Mouse (Mus musculus): ENCODE results near the gene Asphd2. TPM values are rescaled to one million over a fixed set of nuclear protein-coding genes. Genes with fewer than 3 reads are reported as not detected.

Asphd2 gene
- polyA plus RNA-seq, 1 experiment = not detected

- Histone ChIP-seq H3K4me1 (ENCODE audit: control insufficient read depth) (peaks cover 3% of the 10 kb centered on the region; the same call in 1 of the 2 replicates), H3K9me3 (ENCODE audit: control insufficient read depth, low read length) (no peaks in the 10 kb centered on the region; the same call in 1 of the 2 replicates), H3K4me3 (replicated peaks) (no peak overlapping the region), H3K36me3 (ENCODE audit: control insufficient read depth) (no peaks in the 10 kb centered on the region), H3K27me3 (ENCODE audit: control insufficient read depth) (peaks cover 58% of the 10 kb centered on the region)
- TF ChIP-seq TAL1 (IDR thresholded peaks at IDR 0.05; ENCODE audit: low read length) = no peak
- TF ChIP-seq GATA1 (IDR thresholded peaks at IDR 0.05; ENCODE audit: low read length) = no peak
These were observed 1.4 kb upstream of the Asphd2 start for GRCm38 (mm10) chr5:112396066-112396465.

- H3K9me3 ChIP-seq (ENCODE audit: control insufficient read depth, low read length) = no peaks in the 10 kb centered on the region; the same call in 1 of the 2 replicates
- no peak overlapping the region for H3K4me3 ChIP-seq (replicated peaks)
- H3K27me3 ChIP-seq (ENCODE audit: control insufficient read depth) = peaks cover 60% of the 10 kb centered on the region
- no peak for TF ChIP-seq GATA1 (IDR thresholded peaks at IDR 0.05; ENCODE audit: low read length)
- TF ChIP-seq TAL1 (IDR thresholded peaks at IDR 0.05; ENCODE audit: low read length) = no peak
- peaks cover 3% of the 10 kb centered on the region; the same call in 1 of the 2 replicates for H3K4me1 ChIP-seq (ENCODE audit: control insufficient read depth)
- H3K36me3 ChIP-seq (ENCODE audit: control insufficient read depth) = no peaks in the 10 kb centered on the region
These were observed 277 bp downstream of the Asphd2 start for GRCm38 (mm10) chr5:112394415-112394763.

- no peak for TF ChIP-seq TAL1 (IDR thresholded peaks at IDR 0.05; ENCODE audit: low read length)
- no peak for TF ChIP-seq GATA1 (IDR thresholded peaks at IDR 0.05; ENCODE audit: low read length)
- peaks cover 60% of the 10 kb centered on the region for H3K27me3 ChIP-seq (ENCODE audit: control insufficient read depth)
- H3K36me3 ChIP-seq (ENCODE audit: control insufficient read depth) = no peaks in the 10 kb centered on the region
- H3K4me3 ChIP-seq (replicated peaks) = no peak overlapping the region
- H3K4me1 ChIP-seq (ENCODE audit: control insufficient read depth) = peaks cover 3% of the 10 kb centered on the region; the same call in 1 of the 2 replicates
- no peaks in the 10 kb centered on the region; the same call in 1 of the 2 replicates for H3K9me3 ChIP-seq (ENCODE audit: control insufficient read depth, low read length)
These were observed 788 bp downstream of the Asphd2 start for GRCm38 (mm10) chr5:112393741-112394414.

- H3K36me3 ChIP-seq (ENCODE audit: control insufficient read depth) = no peaks in the 10 kb centered on the region
- TF ChIP-seq GATA1 (IDR thresholded peaks at IDR 0.05; ENCODE audit: low read length) = no peak
- TF ChIP-seq TAL1 (IDR thresholded peaks at IDR 0.05; ENCODE audit: low read length) = no peak
- H3K27me3 ChIP-seq (ENCODE audit: control insufficient read depth) = peaks cover 57% of the 10 kb centered on the region
- H3K4me3 ChIP-seq (replicated peaks) = no peak overlapping the region
- peaks cover 3% of the 10 kb centered on the region; the same call in 1 of the 2 replicates for H3K4me1 ChIP-seq (ENCODE audit: control insufficient read depth)
- no peaks in the 10 kb centered on the region; the same call in 1 of the 2 replicates for H3K9me3 ChIP-seq (ENCODE audit: control insufficient read depth, low read length)
These were observed 2.9 kb downstream of the Asphd2 start for GRCm38 (mm10) chr5:112391676-112392323.

- Histone ChIP-seq H3K27me3 (ENCODE audit: control insufficient read depth) (peaks cover 51% of the 10 kb centered on the region), H3K9me3 (ENCODE audit: control insufficient read depth, low read length) (peaks cover 4% of the 10 kb centered on the region), H3K36me3 (ENCODE audit: control insufficient read depth) (no peaks in the 10 kb centered on the region), H3K4me3 (replicated peaks) (no peak overlapping the region), H3K4me1 (ENCODE audit: control insufficient read depth) (peaks cover 7% of the 10 kb centered on the region)
- TF ChIP-seq GATA1 (IDR thresholded peaks at IDR 0.05; ENCODE audit: low read length) = no peak
- TF ChIP-seq TAL1 (IDR thresholded peaks at IDR 0.05; ENCODE audit: low read length) = no peak
These were observed 3.7 kb downstream of the Asphd2 start for GRCm38 (mm10) chr5:112391002-112391401.

GRCm38 (mm10) chr5:112389352-112389751, 5.3 kb downstream of the Asphd2 start:
- no peak for TF ChIP-seq GATA1 (IDR thresholded peaks at IDR 0.05; ENCODE audit: low read length)
- no peak for TF ChIP-seq TAL1 (IDR thresholded peaks at IDR 0.05; ENCODE audit: low read length)
- Histone ChIP-seq H3K36me3 (ENCODE audit: control insufficient read depth) (no peaks in the 10 kb centered on the region), H3K27me3 (ENCODE audit: control insufficient read depth) (peaks cover 34% of the 10 kb centered on the region), H3K9me3 (ENCODE audit: control insufficient read depth, low read length) (peaks cover 10% of the 10 kb centered on the region), H3K4me1 (ENCODE audit: control insufficient read depth) (peaks cover 18% of the 10 kb centered on the region), H3K4me3 (replicated peaks) (no peak overlapping the region)

- TF ChIP-seq GATA1 (IDR thresholded peaks at IDR 0.05; ENCODE audit: low read length) (no peak), TAL1 (IDR thresholded peaks at IDR 0.05; ENCODE audit: low read length) (no peak)
- Histone ChIP-seq H3K4me3 (replicated peaks) (no peak overlapping the region), H3K9me3 (ENCODE audit: control insufficient read depth, low read length) (peaks cover 10% of the 10 kb centered on the region), H3K36me3 (ENCODE audit: control insufficient read depth) (no peaks in the 10 kb centered on the region), H3K4me1 (ENCODE audit: control insufficient read depth) (peaks cover 18% of the 10 kb centered on the region), H3K27me3 (ENCODE audit: control insufficient read depth) (peaks cover under 1% of the 10 kb centered on the region; the same call in 1 of the 2 replicates)
These were observed 8.7 kb downstream of the Asphd2 start for GRCm38 (mm10) chr5:112385973-112386372.

GRCm38 (mm10) chr5:112384805-112385472, 9.7 kb downstream of the Asphd2 start:
- no peak for TF ChIP-seq TAL1 (IDR thresholded peaks at IDR 0.05; ENCODE audit: low read length)
- no peak for TF ChIP-seq GATA1 (IDR thresholded peaks at IDR 0.05; ENCODE audit: low read length)
- H3K36me3 ChIP-seq (ENCODE audit: control insufficient read depth) = no peaks in the 10 kb centered on the region
- H3K9me3 ChIP-seq (ENCODE audit: control insufficient read depth, low read length) = peaks cover 10% of the 10 kb centered on the region
- H3K4me3 ChIP-seq (replicated peaks) = no peak overlapping the region
- no peaks in the 10 kb centered on the region; the same call in 1 of the 2 replicates for H3K27me3 ChIP-seq (ENCODE audit: control insufficient read depth)
- H3K4me1 ChIP-seq (ENCODE audit: control insufficient read depth) = peaks cover 18% of the 10 kb centered on the region

Data from erythroblast, embryonic 14.5 days (primary cell).